Mouse (Mus musculus) small intestine, adult 2 months (tissue): Measurements from ENCODE around the gene Ppp2r5c.

Source experiments
- CTCF ChIP-seq: fragments of 200-500 bp; IDR thresholded peaks from 2 replicates; pipeline ENCODE4 v1.5.1; 2012; ENCODE audit warnings: low read depth, mild to moderate bottlenecking, control low read depth, inconsistent platforms, low read length, moderate library complexity, mixed read lengths; ENCODE audit not compliant: insufficient replicate concordance, insufficient read length; ENCODE audit errors: extremely low read depth
- POLR2A ChIP-seq: fragments of 200-500 bp; IDR thresholded peaks from 2 replicates; pipeline ENCODE4 v1.6.1; 2012; ENCODE audit warnings: low read depth, mild to moderate bottlenecking, control low read depth, inconsistent platforms, low read length, moderate library complexity

DNA sequence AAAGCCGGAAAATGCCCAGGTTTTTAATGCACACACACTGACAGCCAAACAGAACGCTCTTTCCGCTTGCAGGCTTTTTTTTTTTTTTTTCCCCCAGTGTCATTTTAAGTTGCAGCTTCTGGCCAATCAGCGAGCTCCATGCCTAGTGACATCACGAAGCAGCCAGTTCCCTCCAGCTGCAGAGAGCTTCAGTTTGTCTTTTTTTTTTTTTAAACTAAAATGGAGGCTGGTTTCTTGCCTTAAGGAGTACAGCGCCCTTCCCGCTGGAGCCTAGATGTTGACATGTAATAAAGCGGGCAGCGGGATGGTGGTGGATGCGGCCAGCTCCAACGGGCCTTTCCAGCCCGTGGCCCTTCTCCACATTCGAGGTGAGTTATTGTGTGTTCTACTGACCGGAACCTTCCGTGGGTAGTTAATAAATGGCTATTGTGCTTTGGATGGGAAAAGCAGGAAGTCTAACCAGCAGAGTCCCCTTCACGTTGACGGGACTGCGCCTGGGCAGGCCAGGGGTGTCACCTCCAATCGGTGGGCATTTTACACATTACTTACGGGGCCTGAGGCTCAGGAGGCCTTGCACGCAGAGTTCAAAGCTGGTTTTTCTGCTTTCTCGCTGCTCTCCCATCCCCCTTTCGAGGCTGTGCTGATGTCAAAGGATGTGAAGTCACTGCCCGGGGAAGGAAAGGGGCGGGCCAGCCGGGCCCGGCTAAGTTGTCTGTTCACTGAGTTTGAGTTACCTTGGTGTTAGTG, 38.8 kb downstream of the Ppp2r5c start:
- TF ChIP-seq CTCF (no peak; the same call in 1 of the 2 replicates), POLR2A (no peak; the same call in none of the 2 replicates)
